Mouse (Mus musculus): Measurements from ENCODE around the gene Map3k21.
A peak's percentile ranks its signal among the peaks of the same experiment; 100 is the strongest.

The Map3k21 gene

DNA sequence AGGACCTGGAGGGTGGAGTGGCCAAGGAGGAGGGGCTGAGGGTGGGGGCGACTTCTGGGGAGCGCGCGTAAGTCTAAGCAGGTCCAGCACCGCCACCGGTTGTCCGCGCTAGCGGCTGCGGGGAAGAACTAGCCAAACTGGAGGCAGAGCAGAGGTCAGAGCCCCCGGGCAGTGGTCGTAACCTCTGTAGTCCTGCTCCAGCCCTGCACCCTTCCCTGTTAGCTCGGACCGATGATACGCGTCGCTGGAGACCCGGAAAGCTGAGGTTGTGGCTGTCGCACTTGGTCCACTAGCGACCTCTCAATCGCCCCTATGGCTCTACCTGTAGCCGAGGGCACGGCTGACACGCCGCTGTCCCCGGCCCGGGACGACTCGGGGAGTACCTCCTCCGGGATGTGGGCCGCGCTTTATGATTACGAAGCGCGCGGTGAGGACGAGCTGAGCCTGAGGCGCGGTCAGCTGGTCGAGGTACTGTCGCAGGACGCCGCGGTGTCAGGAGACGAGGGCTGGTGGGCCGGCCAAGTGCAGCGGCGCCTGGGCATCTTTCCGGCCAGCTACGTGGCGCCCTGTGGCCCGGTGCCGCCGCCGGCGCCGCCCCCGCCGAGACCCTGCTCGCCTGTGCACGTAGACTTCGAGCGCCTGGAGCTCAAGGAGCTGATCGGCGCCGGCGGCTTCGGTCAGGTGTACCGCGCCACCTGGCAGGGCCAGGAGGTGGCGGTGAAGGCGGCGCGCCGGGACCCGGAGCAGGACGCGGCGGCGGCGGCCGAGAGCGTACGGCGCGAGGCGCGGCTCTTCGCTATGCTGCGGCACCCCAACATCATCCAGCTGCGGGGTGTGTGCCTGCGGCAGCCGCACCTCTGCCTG, at the start of gene Map3k21:
TSS of gene Map3k21 (plus strand) at position 86 of the 864 bp plus-strand sequence.
- no peak for DNase-seq (ENCODE audit: low read depth)

- no peak for DNase-seq (ENCODE audit: low read depth)
Measured at GRCm38 (mm10) chr8:125866125-125866524, 44.1 kb upstream of the Map3k21 start.

DNA sequence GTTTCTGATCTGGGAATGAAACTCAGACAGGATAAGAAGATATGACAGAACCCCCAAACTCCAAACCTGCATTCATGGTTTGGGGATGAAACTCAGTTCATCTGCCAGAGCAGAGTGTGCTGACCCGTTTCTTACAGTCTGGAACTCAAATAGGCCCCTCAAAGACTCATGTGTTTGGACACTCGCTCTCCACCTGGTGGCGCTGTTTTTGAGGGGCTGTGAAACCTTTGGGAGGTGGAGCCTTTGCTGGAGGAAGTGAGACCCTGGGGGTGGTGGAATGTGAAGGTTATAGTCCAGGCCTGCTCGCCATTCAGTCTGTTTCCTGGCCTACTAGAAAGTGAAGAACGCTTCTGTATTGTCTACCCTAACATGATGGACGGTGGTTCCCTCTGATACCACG, 41.7 kb upstream of the Map3k21 start:
- no peak for DNase-seq (ENCODE audit: low read depth)

GRCm38 (mm10) chr8:125869739-125870138, 40.5 kb upstream of the Map3k21 start:
- no peak for DNase-seq (ENCODE audit: low read depth)

- DNase-seq (ENCODE audit: low read depth) = no peak
Measured at GRCm38 (mm10) chr8:125870179-125870702, 40.0 kb upstream of the Map3k21 start.

GRCm38 (mm10) chr8:125870821-125871321, 39.4 kb upstream of the Map3k21 start:
- peak; percentile 31 for DNase-seq (ENCODE audit: low read depth)

GRCm38 (mm10) chr8:125872501-125873249, 37.6 kb upstream of the Map3k21 start:
- no peak for DNase-seq (ENCODE audit: low read depth)

GRCm38 (mm10) chr8:125873250-125873534, 37.1 kb upstream of the Map3k21 start:
- DNase-seq (ENCODE audit: low read depth) = no peak

- DNase-seq (ENCODE audit: low read depth) = no peak
Measured at GRCm38 (mm10) chr8:125880447-125880846, 29.8 kb upstream of the Map3k21 start.

GRCm38 (mm10) chr8:125887549-125887948, 22.7 kb upstream of the Map3k21 start:
- DNase-seq (ENCODE audit: low read depth) = no peak

DNA sequence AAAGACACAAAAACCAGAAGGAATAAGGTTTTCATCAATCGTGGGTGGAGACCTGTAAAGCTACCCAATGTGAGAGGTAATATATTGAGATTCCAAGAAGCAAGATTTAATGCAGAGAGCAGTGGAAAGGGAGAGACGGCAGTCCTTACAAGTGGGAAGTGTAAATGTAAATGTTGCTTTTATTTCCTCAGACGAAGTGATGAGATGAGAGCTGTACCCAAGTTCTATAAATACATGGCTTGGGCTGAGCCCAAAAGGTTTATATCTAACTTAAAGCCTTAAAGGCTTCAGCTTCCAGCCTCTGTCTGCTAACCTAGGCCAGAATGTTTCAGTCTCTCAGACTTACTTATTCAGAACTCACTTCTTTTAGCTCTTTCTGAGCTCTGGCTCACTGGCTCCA, 20.3 kb upstream of the Map3k21 start:
- DNase-seq (ENCODE audit: low read depth) = no peak

DNA sequence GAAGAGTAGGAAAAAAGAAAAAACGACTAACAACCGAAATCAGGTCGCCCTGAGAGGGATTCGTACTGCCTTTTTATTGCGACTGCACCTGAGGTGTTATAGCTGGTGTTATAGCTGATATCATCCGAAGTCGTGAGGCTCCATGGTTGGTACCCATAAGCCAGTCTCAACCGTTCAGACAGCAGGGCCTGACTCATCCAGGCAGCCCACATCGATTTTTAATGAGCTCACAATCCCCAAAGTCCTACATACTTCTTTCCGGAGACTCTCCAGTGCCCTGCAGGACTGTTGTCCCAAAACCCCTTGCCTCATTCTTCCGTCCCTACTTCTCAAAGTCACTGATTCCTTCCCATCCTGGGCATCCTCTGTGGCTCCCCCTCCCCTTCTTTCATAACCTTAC, 12.9 kb upstream of the Map3k21 start:
- DNase-seq (ENCODE audit: low read depth) = no peak

GRCm38 (mm10) chr8:125897868-125898788, 12.1 kb upstream of the Map3k21 start, which contains the start of gene Pcnx2:
TSS of gene Pcnx2 (minus strand) at chr8:125898317.
- no peak for DNase-seq (ENCODE audit: low read depth)

DNA sequence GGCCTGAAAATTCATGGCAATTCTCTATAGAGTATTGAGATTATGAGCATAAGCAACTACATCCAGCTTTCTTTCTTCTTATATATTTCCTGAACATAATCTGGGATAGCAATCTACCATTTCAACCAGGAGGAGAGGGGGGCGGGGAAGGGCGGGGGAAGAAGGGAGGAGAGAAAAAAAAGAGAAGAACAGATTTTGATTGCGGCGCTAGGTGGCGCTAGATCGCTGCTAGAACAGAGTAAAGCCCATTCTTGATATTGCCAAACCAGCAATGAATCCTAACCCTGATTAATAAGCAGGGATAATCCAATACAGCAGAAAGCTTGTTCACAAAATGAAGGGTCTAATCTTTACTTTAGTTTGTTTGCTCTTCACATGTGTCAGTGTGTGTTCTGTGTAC, 11.4 kb upstream of the Map3k21 start:
- peak; percentile 33 for DNase-seq (ENCODE audit: low read depth)

GRCm38 (mm10) chr8:125901167-125901566, 9.1 kb upstream of the Map3k21 start:
- DNase-seq (ENCODE audit: low read depth) = no peak

DNA sequence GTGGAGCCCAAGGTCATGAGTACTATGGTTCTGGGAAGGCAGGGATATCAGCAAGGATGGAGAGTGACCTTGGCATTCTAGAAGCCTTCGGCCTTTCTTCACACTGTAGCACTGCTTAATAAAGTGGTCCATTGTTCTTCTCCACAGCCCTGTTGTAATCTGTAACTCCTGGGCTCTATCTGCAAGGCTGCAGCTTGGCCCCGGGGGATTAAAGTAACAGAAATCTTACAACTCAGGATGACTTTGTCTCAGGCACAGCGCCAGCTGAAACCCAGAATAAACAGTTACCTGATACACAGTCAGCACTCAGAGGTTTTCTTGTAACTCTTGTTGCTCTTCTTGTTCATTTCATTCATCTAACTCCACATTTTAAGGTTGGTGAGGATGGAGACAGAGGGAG, 7.7 kb upstream of the Map3k21 start:
- no peak for DNase-seq (ENCODE audit: low read depth)

GRCm38 (mm10) chr8:125905341-125905740, 4.9 kb upstream of the Map3k21 start:
- DNase-seq (ENCODE audit: low read depth) = no peak

GRCm38 (mm10) chr8:125907311-125907710, 2.9 kb upstream of the Map3k21 start:
- no peak for DNase-seq (ENCODE audit: low read depth)

GRCm38 (mm10) chr8:125909661-125910364, 437 bp upstream of the Map3k21 start:
- no peak for DNase-seq (ENCODE audit: low read depth)

- DNase-seq (ENCODE audit: low read depth) = no peak
Measured at GRCm38 (mm10) chr8:125911229-125911580, 955 bp downstream of the Map3k21 start.

DNA sequence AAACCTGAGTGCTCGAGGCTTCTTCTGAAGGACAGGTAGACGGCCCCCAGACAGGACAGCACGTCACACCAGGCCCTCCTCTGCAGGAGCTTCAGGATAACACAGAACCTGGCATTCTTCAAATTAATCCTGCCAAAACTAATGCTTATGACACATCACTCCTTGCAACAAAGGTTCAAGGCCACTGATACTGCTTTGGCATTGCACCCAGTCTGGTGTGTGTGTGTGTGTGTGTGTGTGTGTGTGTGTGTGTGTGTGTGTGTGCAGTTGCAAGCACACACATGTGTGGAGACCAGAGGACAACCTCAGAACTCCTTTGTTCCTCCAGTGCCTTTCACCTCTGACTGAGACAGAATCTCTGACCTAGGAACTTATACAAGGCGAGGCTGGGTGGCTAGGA, 3.0 kb downstream of the Map3k21 start:
- DNase-seq (ENCODE audit: low read depth) = no peak
